Mouse (Mus musculus): Measurements from ENCODE around the gene Cks1b. TPM values are rescaled to one million over a fixed set of nuclear protein-coding genes. Genes with fewer than 3 reads are reported as not detected.
A peak's percentile ranks its signal among the peaks of the same experiment; 100 is the strongest.

Cks1b gene
- polyA plus RNA-seq, 1 experiment from 2014 or later, result 311 TPM

GRCm38 (mm10) chr3:89419981-89420380 is 1.8 kb upstream of the Cks1b start:
- peaks cover 10% of the 10 kb centered on the region for H3K36me3 ChIP-seq (ENCODE audit: control insufficient read depth, insufficient read depth, low read length)
- ATAC-seq, result no peak
- H3K9ac ChIP-seq (ENCODE audit: low read depth, low read length), result peak overlapping the region; percentile 72
- H3K4me1 ChIP-seq (ENCODE audit: control insufficient read depth, insufficient read depth, low read length), result peaks cover 44% of the 10 kb centered on the region
- WGBS, result 23% methylated on average over 3 of the region's 3 CpGs
- no peaks in the 10 kb centered on the region for H3K9me3 ChIP-seq (ENCODE audit: control insufficient read depth, low read length)
- H3K27ac ChIP-seq (ENCODE audit: low read length), result peak overlapping the region; percentile 98
- H3K27me3 ChIP-seq (replicated peaks; ENCODE audit: control insufficient read depth, insufficient read depth, low read length), result no peaks in the 10 kb centered on the region
- peak overlapping the region; percentile 60 for H3K4me3 ChIP-seq (ENCODE audit: low read length)
- H3K4me2 ChIP-seq (ENCODE audit: low read depth, low read length), result peak overlapping the region; percentile 86

DNA sequence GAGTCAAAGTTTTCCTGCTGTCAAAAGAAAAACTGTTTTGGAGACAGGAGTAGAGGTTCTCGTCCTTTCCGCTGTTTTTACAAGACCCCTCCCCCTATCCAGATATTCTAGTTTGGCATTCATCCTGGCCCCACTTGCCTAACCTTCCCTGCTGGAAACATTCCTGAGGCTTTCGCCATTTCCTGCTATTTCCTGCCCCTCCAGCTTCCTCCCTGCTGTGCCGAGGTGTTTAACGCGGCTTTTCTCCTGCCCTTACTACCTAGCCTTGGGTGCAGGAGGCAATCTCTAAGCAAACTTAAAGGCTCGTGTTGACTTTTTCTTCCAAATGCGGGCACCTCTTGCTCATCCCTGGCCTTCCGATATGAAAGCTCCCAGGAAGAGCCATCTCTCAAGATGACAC is 1.4 kb upstream of the Cks1b start:
- Histone ChIP-seq H3K9me3 (ENCODE audit: control insufficient read depth, low read length) (no peaks in the 10 kb centered on the region), H3K27me3 (replicated peaks; ENCODE audit: control insufficient read depth, insufficient read depth, low read length) (no peaks in the 10 kb centered on the region), H3K4me1 (ENCODE audit: control insufficient read depth, insufficient read depth, low read length) (peaks cover 41% of the 10 kb centered on the region), H3K4me2 (ENCODE audit: low read depth, low read length) (peak overlapping the region; percentile 86), H3K4me3 (ENCODE audit: low read length) (peak overlapping the region; percentile 60), H3K9ac (ENCODE audit: low read depth, low read length) (peak overlapping the region; percentile 72), H3K36me3 (ENCODE audit: control insufficient read depth, insufficient read depth, low read length) (peaks cover 14% of the 10 kb centered on the region), H3K27ac (ENCODE audit: low read length) (peak overlapping the region; percentile 98)
- no peak for ATAC-seq
- 1% methylated on average over 9 of the region's 9 CpGs for WGBS

DNA sequence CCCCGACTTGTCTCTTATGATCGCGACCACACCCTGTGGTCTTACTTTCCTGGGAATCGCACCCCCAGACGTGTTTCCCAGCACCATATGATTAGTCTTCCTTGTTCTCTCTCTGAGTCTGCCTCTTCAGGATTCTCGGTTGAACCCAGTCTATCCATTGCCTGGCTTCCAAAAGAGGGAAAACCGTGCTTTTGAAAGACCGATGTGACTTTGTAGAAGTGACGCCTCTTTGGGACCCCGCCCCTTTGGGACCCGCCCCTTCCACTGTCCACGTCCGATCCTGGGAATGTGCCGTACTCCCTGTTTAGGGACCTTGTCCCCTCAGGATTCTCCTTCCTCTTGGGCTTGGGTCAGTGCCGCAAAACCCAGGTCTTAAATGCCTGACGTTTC is 673 bp upstream of the Cks1b start:
- Histone ChIP-seq H3K9me3 (ENCODE audit: control insufficient read depth, low read length) (no peaks in the 10 kb centered on the region), H3K9ac (ENCODE audit: low read depth, low read length) (peak overlapping the region; percentile 72), H3K36me3 (ENCODE audit: control insufficient read depth, insufficient read depth, low read length) (peaks cover 18% of the 10 kb centered on the region), H3K27me3 (replicated peaks; ENCODE audit: control insufficient read depth, insufficient read depth, low read length) (no peaks in the 10 kb centered on the region), H3K4me2 (ENCODE audit: low read depth, low read length) (peak overlapping the region; percentile 86), H3K4me1 (ENCODE audit: control insufficient read depth, insufficient read depth, low read length) (peaks cover 34% of the 10 kb centered on the region), H3K27ac (ENCODE audit: low read length) (peak overlapping the region; percentile 98), H3K4me3 (ENCODE audit: low read length) (peak overlapping the region; percentile 60)
- ATAC-seq, result peak; percentile 43
- WGBS, result under 1% methylated on average over 16 of the region's 16 CpGs

DNA sequence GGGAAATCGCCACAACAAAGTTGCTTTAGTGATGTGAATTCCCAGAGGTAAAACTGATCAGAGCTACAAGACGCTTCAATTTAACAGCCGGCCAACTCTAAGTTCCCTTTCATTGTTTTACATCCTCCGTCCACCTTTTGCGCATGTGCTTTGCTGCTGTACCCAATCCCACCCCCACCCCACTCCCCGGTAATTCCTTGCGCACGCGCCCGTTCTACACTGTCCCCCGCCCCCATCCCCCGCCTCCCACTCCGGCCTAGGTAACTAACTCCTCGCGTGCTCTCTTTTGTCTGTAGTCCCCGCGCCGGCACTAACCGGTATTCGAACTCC is 378 bp downstream of the Cks1b start:
- peak; percentile 32 for ATAC-seq
- Histone ChIP-seq H3K36me3 (ENCODE audit: control insufficient read depth, insufficient read depth, low read length) (peaks cover 19% of the 10 kb centered on the region), H3K27me3 (replicated peaks; ENCODE audit: control insufficient read depth, insufficient read depth, low read length) (no peaks in the 10 kb centered on the region), H3K4me2 (ENCODE audit: low read depth, low read length) (peak overlapping the region; percentile 74), H3K9ac (ENCODE audit: low read depth, low read length) (peak overlapping the region; percentile 72), H3K4me1 (ENCODE audit: control insufficient read depth, insufficient read depth, low read length) (peaks cover 23% of the 10 kb centered on the region), H3K27ac (ENCODE audit: low read length) (peak overlapping the region; percentile 57), H3K4me3 (ENCODE audit: low read length) (peak overlapping the region; percentile 60), H3K9me3 (ENCODE audit: control insufficient read depth, low read length) (no peaks in the 10 kb centered on the region)
- WGBS, result under 1% methylated on average over 20 of the region's 20 CpGs

- Histone ChIP-seq H3K4me2 (ENCODE audit: low read depth, low read length) (peak overlapping the region; percentile 74), H3K27me3 (replicated peaks; ENCODE audit: control insufficient read depth, insufficient read depth, low read length) (no peaks in the 10 kb centered on the region), H3K27ac (ENCODE audit: low read length) (peak overlapping the region; percentile 57), H3K9me3 (ENCODE audit: control insufficient read depth, low read length) (no peaks in the 10 kb centered on the region), H3K9ac (ENCODE audit: low read depth, low read length) (peak overlapping the region; percentile 72), H3K4me3 (ENCODE audit: low read length) (peak overlapping the region; percentile 60), H3K4me1 (ENCODE audit: control insufficient read depth, insufficient read depth, low read length) (peaks cover 19% of the 10 kb centered on the region), H3K36me3 (ENCODE audit: control insufficient read depth, insufficient read depth, low read length) (peaks cover 19% of the 10 kb centered on the region)
- 17% methylated on average over 2 of the region's 2 CpGs for WGBS
- no peak for ATAC-seq
Measured at GRCm38 (mm10) chr3:89417131-89417530, 1.1 kb downstream of the Cks1b start.

GRCm38 (mm10) chr3:89416158-89416557 is 2.0 kb downstream of the Cks1b start:
- H3K4me1 ChIP-seq (ENCODE audit: control insufficient read depth, insufficient read depth, low read length), result peaks cover 12% of the 10 kb centered on the region
- ATAC-seq, result no peak
- H3K9me3 ChIP-seq (ENCODE audit: control insufficient read depth, low read length), result no peaks in the 10 kb centered on the region
- H3K27ac ChIP-seq (ENCODE audit: low read length), result no peak overlapping the region
- no peak overlapping the region for H3K9ac ChIP-seq (ENCODE audit: low read depth, low read length)
- no peaks in the 10 kb centered on the region for H3K27me3 ChIP-seq (replicated peaks; ENCODE audit: control insufficient read depth, insufficient read depth, low read length)
- peaks cover 19% of the 10 kb centered on the region for H3K36me3 ChIP-seq (ENCODE audit: control insufficient read depth, insufficient read depth, low read length)
- H3K4me2 ChIP-seq (ENCODE audit: low read depth, low read length), result no peak overlapping the region
- WGBS, result 97% methylated on average over 8 of the region's 8 CpGs
- no peak overlapping the region for H3K4me3 ChIP-seq (ENCODE audit: low read length)

DNA sequence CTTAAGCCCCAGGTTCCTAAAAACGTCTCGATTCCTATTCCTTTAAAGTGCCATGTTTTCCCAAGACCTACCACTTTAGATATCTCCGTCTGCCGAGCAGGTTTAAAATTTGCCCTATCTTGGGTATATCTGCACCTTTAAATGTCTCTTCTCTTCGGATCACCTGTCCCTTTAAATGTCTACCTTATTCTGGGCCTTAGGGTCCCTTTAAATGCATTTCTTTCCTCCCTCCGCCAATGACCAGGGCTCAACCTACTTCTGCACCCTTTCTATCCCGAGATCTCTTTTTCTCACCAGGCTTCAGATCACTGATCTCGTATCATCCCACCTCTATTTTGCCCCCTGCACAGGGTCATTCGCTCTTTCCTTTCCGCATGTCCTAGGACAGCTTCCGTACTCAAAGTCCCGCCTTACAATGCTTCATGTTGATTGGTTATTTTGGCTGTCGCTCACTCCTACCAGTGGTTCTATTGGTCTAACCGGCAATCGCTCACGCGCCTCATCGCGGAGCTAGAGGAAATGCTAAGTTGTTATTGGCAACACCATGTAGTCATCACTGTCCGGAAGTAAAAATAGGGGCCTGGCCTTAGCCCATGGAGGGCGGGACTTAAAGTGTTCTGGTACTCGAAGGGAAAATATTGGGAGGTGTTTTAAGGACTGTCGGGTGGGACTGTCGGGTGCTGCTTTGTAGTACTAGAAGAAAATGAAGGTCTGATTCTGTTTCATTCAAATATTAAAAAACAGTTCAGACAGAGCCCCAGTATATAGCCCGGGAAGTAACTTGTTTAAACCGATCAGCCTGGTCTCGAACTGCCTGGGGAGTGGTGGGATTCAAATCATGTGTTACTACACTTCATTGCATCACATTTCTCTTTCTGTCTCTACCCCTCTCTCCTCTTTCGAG is 6.4 kb downstream of the Cks1b start, which contains the start of gene Flad1:
TSS of gene Flad1 (minus strand) at position 381 of the 904 bp plus-strand sequence.
- H3K36me3 ChIP-seq (ENCODE audit: control insufficient read depth, insufficient read depth, low read length), result peaks cover 24% of the 10 kb centered on the region
- 5% methylated on average over 28 of the region's 28 CpGs for WGBS
- H3K4me2 ChIP-seq (ENCODE audit: low read depth, low read length), result peak within 1 kb of the TSS; percentile 67
- H3K4me3 ChIP-seq (ENCODE audit: low read length), result peak within 1 kb of the TSS; percentile 62
- H3K9ac ChIP-seq (ENCODE audit: low read depth, low read length), result peak within 1 kb of the TSS; percentile 68
- H3K4me1 ChIP-seq (ENCODE audit: control insufficient read depth, insufficient read depth, low read length), result peaks cover 2% of the 10 kb centered on the region; the same call in 1 of the 2 replicates
- H3K27ac ChIP-seq (ENCODE audit: low read length), result peak within 1 kb of the TSS; percentile 43
- no peaks in the 10 kb centered on the region for H3K27me3 ChIP-seq (replicated peaks; ENCODE audit: control insufficient read depth, insufficient read depth, low read length)
- ATAC-seq, result peak; percentile 99
- H3K9me3 ChIP-seq (ENCODE audit: control insufficient read depth, low read length), result no peaks in the 10 kb centered on the region

- H3K27me3 ChIP-seq (replicated peaks; ENCODE audit: control insufficient read depth, insufficient read depth, low read length), result no peaks in the 10 kb centered on the region
- H3K9me3 ChIP-seq (ENCODE audit: control insufficient read depth, low read length), result no peaks in the 10 kb centered on the region
- peaks cover 20% of the 10 kb centered on the region for H3K36me3 ChIP-seq (ENCODE audit: control insufficient read depth, insufficient read depth, low read length)
- 0 out of 2 replicates have a peak overlapping the region, but pooled peaks have one; percentile 43 for H3K27ac ChIP-seq (ENCODE audit: low read length)
- H3K4me1 ChIP-seq (ENCODE audit: control insufficient read depth, insufficient read depth, low read length), result no peaks in the 10 kb centered on the region
- H3K9ac ChIP-seq (ENCODE audit: low read depth, low read length), result peak overlapping the region; percentile 68
- ATAC-seq, result no peak
- 74% methylated on average over 10 of the region's 10 CpGs for WGBS
- H3K4me2 ChIP-seq (ENCODE audit: low read depth, low read length), result peak overlapping the region; percentile 67
- peak overlapping the region; percentile 62 for H3K4me3 ChIP-seq (ENCODE audit: low read length)
Measured at GRCm38 (mm10) chr3:89410864-89411263, 7.3 kb downstream of the Cks1b start.

- peaks cover 15% of the 10 kb centered on the region for H3K36me3 ChIP-seq (ENCODE audit: control insufficient read depth, insufficient read depth, low read length)
- no peak overlapping the region for H3K4me3 ChIP-seq (ENCODE audit: low read length)
- no peak for ATAC-seq
- no peak overlapping the region for H3K9ac ChIP-seq (ENCODE audit: low read depth, low read length)
- no peak overlapping the region for H3K4me2 ChIP-seq (ENCODE audit: low read depth, low read length)
- H3K27me3 ChIP-seq (replicated peaks; ENCODE audit: control insufficient read depth, insufficient read depth, low read length), result no peaks in the 10 kb centered on the region
- H3K27ac ChIP-seq (ENCODE audit: low read length), result no peak overlapping the region
- 94% methylated on average over 3 of the region's 3 CpGs for WGBS
- no peaks in the 10 kb centered on the region for H3K9me3 ChIP-seq (ENCODE audit: control insufficient read depth, low read length)
- H3K4me1 ChIP-seq (ENCODE audit: control insufficient read depth, insufficient read depth, low read length), result no peaks in the 10 kb centered on the region
Measured at GRCm38 (mm10) chr3:89409701-89410100, 8.5 kb downstream of the Cks1b start.
